Mouse (Mus musculus): Measurements from ENCODE around the gene Pdzrn3. TPM values are rescaled to one million over a fixed set of nuclear protein-coding genes. Genes with fewer than 3 reads are reported as not detected.

Pdzrn3 gene
- total RNA-seq (2022), result 10 to 100 TPM in 2 of 4 experiments, 1 to 10 TPM in 2; 8.9 to 11.4 (median 10.3) TPM

- DNase-seq (ENCODE audit: low spot score in 2 of 2), result peak in 1 of 2 experiments; percentile 42
These were observed at the start of gene Pdzrn3 for GRCm38 (mm10) chr6:101377167-101377934. Pdzrn3 (minus strand) TSS chr6:101377897.

- DNase-seq (ENCODE audit: low spot score in 2 of 2), result no peak
These were observed 49.6 kb upstream of the Pdzrn3 start for GRCm38 (mm10) chr6:101427296-101427695.

DNA sequence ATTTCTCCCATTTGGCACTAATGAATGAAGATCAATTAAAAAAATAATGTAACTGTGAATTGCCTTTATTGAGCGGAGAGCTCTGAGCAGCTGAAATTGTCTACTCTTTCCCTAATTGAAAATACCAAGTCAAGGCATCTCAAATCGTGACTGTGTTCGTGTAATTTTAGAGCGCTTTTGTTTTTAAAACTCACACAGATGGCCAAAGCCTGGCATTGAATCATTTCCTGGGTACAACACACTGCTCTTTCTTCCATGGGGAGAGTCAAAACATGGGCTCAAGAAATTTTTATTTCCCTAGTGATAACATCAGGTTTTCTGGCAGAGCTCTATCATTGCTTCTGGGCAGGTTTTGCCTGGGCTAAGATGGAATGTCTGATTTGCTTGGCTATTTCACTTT lies 48.6 kb upstream of the Pdzrn3 start:
- peak in 1 of 2 experiments; percentile 20 for DNase-seq (ENCODE audit: low spot score in 2 of 2)

- no peak for DNase-seq (ENCODE audit: low spot score in 2 of 2)
These were observed 44.6 kb upstream of the Pdzrn3 start for GRCm38 (mm10) chr6:101422084-101422954.

- no peak for DNase-seq (ENCODE audit: low spot score in 2 of 2)
These were observed 40.5 kb upstream of the Pdzrn3 start for GRCm38 (mm10) chr6:101418213-101418612.

- DNase-seq (ENCODE audit: low spot score in 2 of 2), result no peak
These were observed 34.0 kb upstream of the Pdzrn3 start for GRCm38 (mm10) chr6:101411701-101412100.

- DNase-seq (ENCODE audit: low spot score in 2 of 2), result no peak
These were observed 33.4 kb upstream of the Pdzrn3 start for GRCm38 (mm10) chr6:101411064-101411463.

DNA sequence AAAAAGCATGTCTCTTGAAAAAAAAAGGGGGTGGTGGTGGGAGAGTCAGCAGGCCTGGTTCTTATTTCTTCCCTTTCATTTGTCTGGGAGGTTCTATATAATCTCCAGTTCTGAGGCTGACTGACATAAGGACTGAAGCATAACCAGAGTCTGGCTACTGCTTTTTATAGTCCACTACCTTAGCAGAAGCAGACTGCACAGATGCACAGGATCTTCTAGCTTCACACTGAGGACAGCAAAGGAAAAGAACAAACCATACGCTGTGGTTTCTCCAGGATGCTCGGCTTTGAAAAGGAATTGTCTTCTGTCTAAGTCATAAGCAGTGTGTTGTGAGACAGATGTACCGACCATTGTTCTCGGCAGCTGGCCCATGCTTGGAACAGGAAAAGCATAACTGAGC lies 19.0 kb upstream of the Pdzrn3 start:
- peak in 1 of 2 experiments; percentile 38 for DNase-seq (ENCODE audit: low spot score in 2 of 2)

DNA sequence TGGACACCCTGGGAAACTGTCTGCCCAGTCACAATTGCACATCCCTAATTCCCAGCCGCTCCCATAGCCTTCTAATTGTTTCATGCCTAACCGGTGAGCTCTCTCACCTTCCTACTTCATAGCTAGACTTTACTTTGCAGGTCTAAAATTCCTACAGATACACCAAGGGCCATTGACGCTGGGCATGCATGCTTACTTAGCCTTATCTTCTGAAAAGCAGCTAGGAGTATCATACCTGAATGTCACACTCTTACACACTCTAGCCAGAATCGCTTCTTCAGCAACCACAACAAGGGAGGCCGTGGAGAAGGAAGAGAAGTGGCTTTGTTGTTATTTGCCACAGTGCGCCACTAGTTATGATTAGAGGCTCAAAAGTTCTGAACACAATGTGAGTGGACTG lies 18.2 kb upstream of the Pdzrn3 start:
- no peak for DNase-seq (ENCODE audit: low spot score in 2 of 2)

DNA sequence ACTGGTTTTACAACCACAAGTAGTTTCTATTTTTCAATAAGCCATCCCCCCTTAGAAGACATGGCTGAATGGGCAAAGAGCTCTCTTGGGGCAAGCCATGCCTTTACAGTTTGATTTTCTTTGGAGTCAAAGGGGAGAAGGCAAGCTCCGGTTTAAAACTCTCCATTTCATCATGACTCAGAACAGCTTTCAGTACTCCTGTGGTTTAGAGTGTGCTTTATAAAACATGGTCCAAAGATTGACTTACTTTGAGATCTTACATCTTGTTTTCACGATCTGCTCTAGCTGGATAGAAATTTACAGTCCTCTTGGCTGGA lies 15.1 kb upstream of the Pdzrn3 start:
- DNase-seq (ENCODE audit: low spot score in 2 of 2), result no peak

DNA sequence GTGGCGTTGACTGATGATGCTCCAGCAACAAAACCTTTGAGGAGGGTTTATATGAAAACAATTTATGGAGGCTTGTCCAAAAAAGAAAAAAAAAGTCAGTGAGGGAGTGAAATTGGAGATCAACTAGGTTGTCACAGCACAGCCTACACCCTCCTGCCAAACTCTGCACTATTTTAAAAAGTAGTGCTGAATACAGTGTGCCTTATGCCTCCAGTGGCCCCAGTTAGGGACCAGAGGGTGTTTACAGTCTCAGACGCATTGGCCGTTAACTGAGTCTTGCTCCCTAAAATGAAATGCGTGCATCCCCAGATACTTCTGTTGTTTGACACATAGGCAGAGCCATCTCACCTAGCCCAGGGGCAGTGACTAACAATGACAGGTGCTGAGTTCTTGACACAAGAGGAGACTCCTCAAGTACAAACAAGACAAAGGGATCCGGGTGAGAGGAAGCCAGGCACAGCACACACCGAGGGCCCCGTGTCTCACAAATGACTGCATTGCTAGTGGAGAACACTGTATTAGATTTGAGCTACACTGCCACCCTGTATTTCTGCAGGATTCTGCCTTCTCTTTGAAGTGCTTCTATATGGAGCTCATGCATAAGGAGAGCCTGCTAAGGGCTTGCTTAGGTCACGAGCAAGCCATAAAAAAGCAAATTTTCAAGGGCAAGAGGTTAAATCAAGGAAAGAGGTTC lies 14.6 kb upstream of the Pdzrn3 start:
- DNase-seq (ENCODE audit: low spot score in 2 of 2), result no peak

DNA sequence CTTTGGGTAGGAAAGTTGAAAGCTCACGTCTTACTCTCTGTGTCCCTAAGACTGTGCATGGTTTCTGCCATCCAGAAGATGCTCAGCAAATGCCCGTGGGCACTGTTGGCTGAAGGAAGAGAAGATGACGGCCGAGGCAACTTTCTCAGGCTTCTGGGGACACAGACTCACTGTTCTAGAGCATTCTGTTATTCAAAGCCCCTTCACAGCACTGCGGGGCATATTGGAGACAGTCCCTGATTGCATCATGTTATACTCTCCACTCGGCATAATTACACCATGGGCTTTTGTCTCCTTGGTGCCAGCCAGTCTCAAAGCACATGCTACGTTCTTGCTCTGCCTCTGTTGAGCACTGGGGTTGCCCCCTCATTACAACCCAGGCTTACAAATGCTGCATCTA lies 7.8 kb upstream of the Pdzrn3 start:
- no peak for DNase-seq (ENCODE audit: low spot score in 2 of 2)

DNA sequence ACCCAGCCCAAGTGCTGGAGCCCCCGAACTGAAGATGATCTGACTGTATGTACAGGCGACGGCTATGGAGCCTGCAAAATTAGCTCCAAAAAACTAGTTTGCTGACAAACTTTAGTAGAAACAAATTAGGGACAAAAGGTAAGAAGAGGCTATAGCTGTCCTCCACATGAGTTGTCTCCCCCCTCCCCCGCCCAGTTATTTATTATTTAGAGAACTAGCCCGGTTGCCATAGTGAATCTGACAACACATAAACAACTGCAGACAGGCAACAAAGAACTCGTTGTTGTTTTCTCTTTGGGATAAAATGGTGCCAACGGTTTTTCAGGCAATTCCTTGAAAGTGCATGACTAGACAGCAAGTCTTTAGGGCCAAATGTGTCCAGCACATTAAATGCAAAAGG lies 7.3 kb upstream of the Pdzrn3 start:
- no peak for DNase-seq (ENCODE audit: low spot score in 2 of 2)

GRCm38 (mm10) chr6:101384476-101384875 lies 6.8 kb upstream of the Pdzrn3 start:
- no peak for DNase-seq (ENCODE audit: low spot score in 2 of 2)

- no peak for DNase-seq (ENCODE audit: low spot score in 2 of 2)
These were observed 5.2 kb upstream of the Pdzrn3 start for GRCm38 (mm10) chr6:101382891-101383290.

GRCm38 (mm10) chr6:101379546-101379945 lies 1.8 kb upstream of the Pdzrn3 start:
- DNase-seq (ENCODE audit: low spot score in 2 of 2), result no peak

DNA sequence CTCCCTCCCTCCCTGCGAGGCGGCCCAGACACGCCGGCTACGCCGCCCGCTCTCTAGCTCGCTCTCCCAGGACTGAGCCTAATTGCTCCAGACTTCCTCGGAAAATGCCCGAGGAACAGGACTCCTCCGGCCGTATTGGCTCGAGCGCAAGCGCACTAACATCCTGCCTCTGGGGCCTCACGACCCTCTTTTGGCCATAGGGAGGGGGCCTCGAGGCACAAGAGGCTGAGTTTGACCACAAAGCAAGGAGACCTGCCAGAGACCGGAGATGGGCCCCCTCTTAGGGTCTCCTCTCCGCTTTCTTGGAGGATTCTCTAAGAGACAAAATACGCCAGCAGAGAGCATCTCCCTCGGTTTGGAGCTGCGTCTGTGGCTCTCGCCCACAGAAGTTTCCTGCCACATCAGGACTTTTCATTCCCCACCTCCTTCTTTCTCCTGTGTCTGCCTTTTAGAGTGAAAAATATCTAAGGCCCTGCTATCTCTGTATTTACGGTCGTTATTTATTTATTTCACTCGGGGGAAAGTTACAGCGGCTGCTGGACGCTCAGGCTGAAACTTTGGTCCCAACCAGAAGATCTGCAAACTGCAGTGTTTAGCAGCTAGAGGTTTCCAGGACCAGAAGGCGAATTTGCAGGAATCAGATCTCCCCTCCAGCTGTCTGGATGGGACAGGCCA lies 375 bp upstream of the Pdzrn3 start:
- peak in 1 of 2 experiments; percentile 46 for DNase-seq (ENCODE audit: low spot score in 2 of 2)

- no peak for DNase-seq (ENCODE audit: low spot score in 2 of 2)
These were observed 1.1 kb downstream of the Pdzrn3 start for GRCm38 (mm10) chr6:101376511-101377166.

- DNase-seq (ENCODE audit: low spot score in 2 of 2), result no peak
These were observed 1.6 kb downstream of the Pdzrn3 start for GRCm38 (mm10) chr6:101376049-101376448.

GRCm38 (mm10) chr6:101374721-101375120 lies 3.0 kb downstream of the Pdzrn3 start:
- no peak for DNase-seq (ENCODE audit: low spot score in 2 of 2)

DNA sequence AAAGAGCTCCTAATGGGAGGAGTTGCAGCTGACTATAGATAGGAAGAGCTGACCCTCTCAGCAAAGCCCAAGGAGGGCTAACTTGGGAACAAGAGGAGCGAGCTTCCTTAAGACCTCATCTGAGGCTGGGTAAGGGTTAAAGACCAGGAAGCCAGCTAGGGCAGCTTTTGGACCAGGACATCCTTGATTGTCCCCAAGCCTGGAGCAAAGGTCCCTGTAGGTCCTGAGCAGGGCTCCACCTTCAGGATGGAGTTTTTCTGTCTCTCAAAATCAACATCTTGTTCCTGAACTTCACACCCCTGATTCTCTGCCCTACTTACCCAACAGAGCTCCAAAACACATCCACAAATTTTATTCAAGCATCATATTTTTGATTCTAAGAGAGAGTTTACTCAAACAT lies 3.5 kb downstream of the Pdzrn3 start:
- DNase-seq (ENCODE audit: low spot score in 2 of 2), result no peak
